Mouse (Mus musculus) heart, embryonic 16.5 days (tissue): ENCODE results near the gene Mesp2. TPM values are rescaled to one million over a fixed set of nuclear protein-coding genes. Genes with fewer than 3 reads are reported as not detected.

Source experiments
- ATAC-seq: fragments of 200-750 bp; cut with Nextera tagmentation; replicated peaks from 2 replicates; pipeline ENCODE4 v1.8.0; 2017; ENCODE audit warnings: moderate number of reproducible peaks; ENCODE audit not compliant: insufficient read depth, low FRiP score; ENCODE audit errors: extremely low read depth
- H3K27ac ChIP-seq: fragments of 300-500 bp; sonication (generic); 2 replicates; pipeline ENCODE4 v1.5.1; 2014; ENCODE audit warnings: mild to moderate bottlenecking, low read length, control low read depth, moderate library complexity
- H3K27me3 ChIP-seq: fragments of 300-500 bp; sonication (generic); 2 replicates; pipeline ENCODE4 v1.6.1; 2014; ENCODE audit warnings: low read length, mixed read lengths; ENCODE audit not compliant: control insufficient read depth, insufficient read depth
- H3K36me3 ChIP-seq: fragments of 300-500 bp; sonication (generic); 2 replicates; pipeline ENCODE4 v1.6.1; 2014; ENCODE audit not compliant: control insufficient read depth, insufficient read depth
- H3K4me1 ChIP-seq: fragments of 300-500 bp; sonication (generic); 2 replicates; pipeline ENCODE4 v1.6.1; 2014; ENCODE audit warnings: low read length, mixed read lengths; ENCODE audit not compliant: control insufficient read depth, insufficient read depth
- H3K4me2 ChIP-seq: fragments of 300-500 bp; sonication (generic); 2 replicates; pipeline ENCODE4 v1.6.1; 2014; ENCODE audit warnings: low read depth, mild to moderate bottlenecking, control low read depth, low read length
- H3K4me3 ChIP-seq: fragments of 300-500 bp; sonication (generic); 2 replicates; pipeline ENCODE4 v1.5.1; 2014; ENCODE audit warnings: mild to moderate bottlenecking, control low read depth, low read length
- H3K9ac ChIP-seq: fragments of 300-500 bp; sonication (generic); 2 replicates; pipeline ENCODE4 v1.6.1; 2014; ENCODE audit warnings: low read length, control low read depth
- H3K9me3 ChIP-seq: fragments of 300-500 bp; sonication (generic); replicated peaks from 2 replicates; pipeline ENCODE4 v1.6.1; 2016; ENCODE audit warnings: low read length; ENCODE audit not compliant: control insufficient read depth
- WGBS: fragments of 180-500 bp; shearing (Covaris S2); extraction: QIAGEN DNeasy Blood & Tissue Kit; methylation state at CpG from one replicate; pipeline ENCODE4 v1.1.7; 2014; 5-methylcytosine and 5-hydroxymethylcytosine counted together
- polyA plus RNA-seq: library from polyadenylated mRNA; unstranded; fragments of >200 nt; fragmentation: Nextera tagmentation; extraction: Ambion mirVana; gene quantifications from 2 replicates; pipeline ENCODE4 v1.2.1, GENCODE M21; 2015

Mesp2 gene
- polyA plus RNA-seq, 1 experiment from 2014 or later, result 0.18 TPM

DNA sequence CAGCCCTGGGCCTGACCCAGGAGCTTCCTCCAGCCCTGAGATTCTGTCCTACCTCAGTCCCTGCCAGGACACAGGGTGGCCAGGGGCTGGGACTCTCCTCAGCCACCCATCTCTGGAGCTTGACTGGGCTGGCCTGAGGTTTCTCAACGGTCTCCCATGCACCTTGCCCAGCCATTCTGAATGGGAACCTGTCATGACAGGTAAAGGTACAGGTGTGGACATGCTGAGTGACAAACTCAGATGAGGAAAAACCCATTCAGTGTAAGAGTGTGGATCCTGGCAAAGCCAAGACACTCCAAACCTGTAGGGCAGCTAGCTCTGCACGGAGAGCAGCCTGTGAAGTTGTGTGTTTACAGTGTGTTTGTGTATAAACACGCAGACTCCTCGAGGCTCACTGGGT, 10.2 kb upstream of the Mesp2 start:
- 0 out of 2 replicates have a peak, but pooled peaks cover 2% of the 10 kb centered on the region for H3K27me3 ChIP-seq
- no peaks in the 10 kb centered on the region for H3K36me3 ChIP-seq
- 79% methylated on average over 4 of the region's 4 CpGs for WGBS
- no peak overlapping the region for H3K9ac ChIP-seq
- no peak overlapping the region for H3K27ac ChIP-seq
- peaks cover 4% of the 10 kb centered on the region for H3K4me1 ChIP-seq
- no peak for ATAC-seq
- no peak overlapping the region for H3K4me2 ChIP-seq
- no peaks in the 10 kb centered on the region for H3K9me3 ChIP-seq
- H3K4me3 ChIP-seq, result no peak overlapping the region

DNA sequence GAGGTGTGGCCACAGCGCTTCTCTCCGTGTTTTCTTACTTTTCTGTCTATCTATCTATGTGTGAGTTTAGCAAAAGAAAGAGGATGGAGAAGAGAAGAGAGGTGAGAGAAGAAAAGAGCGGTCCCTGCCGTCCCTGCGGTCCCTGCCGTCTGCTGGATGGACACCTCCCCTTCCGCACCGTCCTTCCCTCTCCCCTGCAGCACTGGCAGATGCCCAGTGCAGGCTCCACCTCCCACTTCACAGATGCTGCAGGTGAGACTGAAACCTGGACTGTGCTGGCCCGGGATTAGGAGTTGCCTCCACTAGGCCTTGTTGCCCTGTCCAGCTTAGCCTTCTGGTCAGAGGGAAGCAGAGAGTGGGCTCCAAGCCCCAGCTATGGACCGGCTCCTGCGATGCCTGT, 9.1 kb upstream of the Mesp2 start:
- H3K36me3 ChIP-seq, result no peaks in the 10 kb centered on the region
- no peak overlapping the region for H3K4me3 ChIP-seq
- no peak overlapping the region for H3K27ac ChIP-seq
- H3K4me1 ChIP-seq, result peaks cover 4% of the 10 kb centered on the region
- no peaks in the 10 kb centered on the region for H3K9me3 ChIP-seq
- no peaks in the 10 kb centered on the region for H3K27me3 ChIP-seq
- no peak overlapping the region for H3K9ac ChIP-seq
- WGBS, result 66% methylated on average over 11 of the region's 11 CpGs
- ATAC-seq, result no peak
- no peak overlapping the region for H3K4me2 ChIP-seq

DNA sequence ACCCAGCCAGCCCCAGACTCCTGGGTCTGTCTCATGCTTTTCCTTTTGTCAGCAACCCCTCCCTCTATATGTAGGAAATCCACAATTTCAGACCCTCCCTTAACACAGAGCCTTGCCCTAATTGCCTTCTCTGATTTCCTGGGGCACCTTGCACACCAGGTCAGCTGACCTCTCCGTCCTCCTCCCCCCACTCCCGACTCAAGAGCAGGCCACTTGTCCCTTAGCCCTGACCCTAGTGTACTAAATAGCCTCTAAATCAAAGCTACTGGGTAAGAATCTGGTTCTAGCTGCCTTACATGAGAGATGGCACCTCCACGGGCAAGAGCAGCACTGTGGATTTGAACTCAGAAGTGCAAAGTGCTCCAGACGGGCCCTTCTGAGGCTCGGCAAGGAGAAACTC, 8.5 kb upstream of the Mesp2 start:
- Histone ChIP-seq H3K4me2 (no peak overlapping the region), H3K9ac (no peak overlapping the region), H3K4me1 (peaks cover 4% of the 10 kb centered on the region), H3K36me3 (no peaks in the 10 kb centered on the region), H3K27me3 (no peaks in the 10 kb centered on the region), H3K9me3 (no peaks in the 10 kb centered on the region), H3K4me3 (no peak overlapping the region), H3K27ac (no peak overlapping the region)
- ATAC-seq, result no peak
- WGBS, result 63% methylated on average over 5 of the region's 5 CpGs

DNA sequence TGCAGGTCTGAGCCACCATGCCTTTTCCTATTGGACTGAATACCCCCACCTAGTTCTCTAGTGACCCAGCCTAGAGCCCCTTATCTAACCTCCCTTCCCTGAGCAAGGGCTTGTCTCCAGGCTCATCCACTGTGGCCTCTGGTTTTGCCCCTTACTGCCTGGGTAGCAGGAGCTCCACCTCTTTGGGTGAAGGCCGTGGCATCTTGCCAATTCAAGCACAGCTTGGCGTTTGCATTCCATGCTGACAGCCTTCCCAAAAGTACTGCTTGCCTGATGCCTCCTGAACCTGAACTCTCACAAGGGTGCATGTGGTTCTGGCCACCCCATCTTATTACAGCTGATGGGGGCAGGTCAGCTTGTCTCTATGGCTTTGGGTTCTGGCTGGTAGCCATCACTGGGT, 6.6 kb upstream of the Mesp2 start:
- H3K27me3 ChIP-seq, result no peaks in the 10 kb centered on the region
- peaks cover 4% of the 10 kb centered on the region for H3K4me1 ChIP-seq
- H3K4me3 ChIP-seq, result no peak overlapping the region
- no peak overlapping the region for H3K9ac ChIP-seq
- peak; percentile 49 for ATAC-seq
- no peaks in the 10 kb centered on the region for H3K9me3 ChIP-seq
- H3K27ac ChIP-seq, result no peak overlapping the region
- WGBS, result 20% methylated on average over 2 of the region's 2 CpGs
- H3K4me2 ChIP-seq, result no peak overlapping the region
- H3K36me3 ChIP-seq, result no peaks in the 10 kb centered on the region

DNA sequence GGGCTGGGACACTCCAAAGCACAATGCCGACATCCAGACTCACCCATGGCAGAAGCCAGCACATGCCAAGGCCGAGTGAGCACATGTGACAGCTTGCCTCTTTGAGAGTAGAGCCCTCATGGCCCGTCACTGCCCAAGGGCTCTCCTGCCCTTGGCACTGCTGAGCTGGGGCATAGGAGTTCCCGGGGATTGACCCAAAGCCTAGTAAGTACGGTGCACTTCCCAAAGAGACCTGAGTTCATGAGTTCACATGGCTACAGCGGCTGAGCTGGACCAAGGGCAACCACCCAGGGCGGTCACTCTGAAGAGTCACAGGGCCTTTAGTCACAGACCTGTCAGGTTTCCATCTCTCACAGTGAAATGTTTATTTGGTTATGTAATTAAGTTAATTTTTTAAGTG, 2.0 kb upstream of the Mesp2 start:
- Histone ChIP-seq H3K9ac (no peak overlapping the region), H3K4me2 (no peak overlapping the region), H3K27ac (no peak overlapping the region), H3K27me3 (peaks cover 21% of the 10 kb centered on the region), H3K4me1 (peaks cover 7% of the 10 kb centered on the region), H3K9me3 (no peaks in the 10 kb centered on the region), H3K4me3 (no peak overlapping the region), H3K36me3 (no peaks in the 10 kb centered on the region)
- no peak for ATAC-seq
- 80% methylated on average over 7 of the region's 7 CpGs for WGBS

DNA sequence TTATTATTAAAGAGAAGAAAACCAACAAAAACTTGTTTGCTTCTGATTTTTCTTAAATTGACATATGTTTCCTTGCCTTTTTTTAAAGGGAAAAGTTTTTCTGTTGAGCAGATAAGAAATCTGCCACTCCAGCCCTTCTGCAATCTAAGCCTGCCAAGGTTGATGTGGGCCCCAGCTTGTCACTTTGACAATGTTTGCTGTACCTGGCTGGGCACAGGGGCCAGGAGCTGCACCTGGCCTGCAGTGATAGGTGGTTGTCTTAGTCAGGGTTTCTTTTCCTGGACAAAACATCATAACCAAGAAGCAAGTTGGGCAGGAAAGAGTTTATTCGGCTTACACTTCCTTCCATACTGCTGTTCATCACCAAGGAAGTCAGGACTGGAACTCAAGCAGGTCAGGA, 2.9 kb downstream of the Mesp2 start:
- Histone ChIP-seq H3K36me3 (no peaks in the 10 kb centered on the region), H3K9ac (no peak overlapping the region), H3K9me3 (no peaks in the 10 kb centered on the region), H3K4me2 (no peak overlapping the region), H3K4me1 (peaks cover 3% of the 10 kb centered on the region; the same call in 1 of the 2 replicates), H3K4me3 (no peak overlapping the region), H3K27me3 (peaks cover 23% of the 10 kb centered on the region), H3K27ac (no peak overlapping the region)
- 65% methylated on average over 1 of the region's 1 CpGs for WGBS
- no peak for ATAC-seq

DNA sequence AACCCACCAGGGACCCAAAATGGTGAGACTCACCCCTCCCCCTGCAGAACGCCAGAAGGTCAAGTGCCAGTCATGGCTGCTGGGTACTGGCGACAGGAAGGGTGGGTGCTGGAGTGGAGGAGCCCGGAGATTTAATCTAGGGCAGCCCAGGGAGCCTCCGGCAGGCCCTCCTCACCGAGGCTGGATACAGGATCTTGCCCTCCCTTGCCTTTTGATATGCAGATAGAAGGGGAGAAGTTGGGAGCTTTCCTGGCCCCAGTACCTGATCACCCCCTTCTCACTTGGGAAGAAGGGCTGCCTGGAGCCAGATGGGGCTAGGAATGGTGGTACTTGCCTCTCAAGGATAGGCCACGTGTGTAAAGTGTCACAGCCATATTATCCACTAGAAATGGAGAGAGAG, 7.8 kb downstream of the Mesp2 start:
- peaks cover 7% of the 10 kb centered on the region for H3K4me1 ChIP-seq
- H3K4me3 ChIP-seq, result no peak overlapping the region
- no peak for ATAC-seq
- no peak overlapping the region for H3K4me2 ChIP-seq
- H3K9ac ChIP-seq, result no peak overlapping the region
- H3K36me3 ChIP-seq, result no peaks in the 10 kb centered on the region
- no peak overlapping the region for H3K27ac ChIP-seq
- peaks cover 2% of the 10 kb centered on the region; the same call in 1 of the 2 replicates for H3K27me3 ChIP-seq
- 9% methylated on average over 6 of the region's 6 CpGs for WGBS
- H3K9me3 ChIP-seq, result no peaks in the 10 kb centered on the region

DNA sequence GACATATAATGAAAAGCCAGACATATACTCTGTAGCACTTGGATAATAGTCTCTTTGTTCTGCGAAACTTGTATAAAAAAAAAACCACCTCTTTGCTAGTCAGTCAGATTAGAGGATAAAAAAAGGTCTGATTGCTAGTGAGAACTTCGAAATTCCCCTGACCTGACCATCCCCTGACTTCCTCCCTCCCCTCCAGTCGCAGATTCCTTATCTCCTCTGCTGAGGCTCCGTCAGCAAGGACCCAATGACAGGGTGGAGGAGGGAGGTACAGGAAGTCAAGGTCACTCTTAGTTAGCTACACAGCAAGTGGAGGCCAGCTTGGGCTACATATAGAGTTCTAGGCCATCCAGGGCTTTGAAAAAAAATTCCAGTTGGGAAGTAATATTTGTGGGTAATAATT, 9.0 kb downstream of the Mesp2 start:
- no peak overlapping the region for H3K4me3 ChIP-seq
- 0 out of 2 replicates have a peak, but pooled peaks have one; percentile 67 for ATAC-seq
- 14% methylated on average over 4 of the region's 4 CpGs for WGBS
- H3K27ac ChIP-seq, result no peak overlapping the region
- peaks cover 7% of the 10 kb centered on the region for H3K4me1 ChIP-seq
- H3K9ac ChIP-seq, result no peak overlapping the region
- H3K9me3 ChIP-seq, result no peaks in the 10 kb centered on the region
- H3K36me3 ChIP-seq, result no peaks in the 10 kb centered on the region
- peaks cover 2% of the 10 kb centered on the region; the same call in 1 of the 2 replicates for H3K27me3 ChIP-seq
- H3K4me2 ChIP-seq, result no peak overlapping the region

DNA sequence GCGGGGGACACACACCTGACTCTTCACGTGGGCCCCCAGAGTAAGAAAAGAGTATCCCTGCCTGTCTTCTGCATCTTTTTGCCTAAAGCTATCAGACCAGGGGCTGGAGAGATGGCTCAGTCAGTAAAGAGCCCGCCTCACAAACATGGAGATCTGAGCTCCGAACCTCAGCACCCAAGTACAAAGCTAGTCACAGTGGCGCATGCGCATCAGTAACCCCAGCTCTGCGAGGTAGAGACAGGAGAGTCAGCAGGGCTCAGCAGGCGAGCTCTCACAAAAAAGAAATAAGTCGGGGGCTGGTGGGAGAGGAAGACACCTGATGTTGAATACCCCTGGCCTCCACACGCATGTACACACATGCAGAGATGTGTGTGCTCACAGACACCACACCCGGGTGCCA, 9.5 kb downstream of the Mesp2 start:
- Histone ChIP-seq H3K9ac (no peak overlapping the region), H3K9me3 (peaks cover 2% of the 10 kb centered on the region; the same call in 1 of the 2 replicates), H3K4me1 (peaks cover 7% of the 10 kb centered on the region), H3K27ac (no peak overlapping the region), H3K4me2 (no peak overlapping the region), H3K4me3 (no peak overlapping the region), H3K27me3 (peaks cover 2% of the 10 kb centered on the region; the same call in 1 of the 2 replicates), H3K36me3 (0 out of 2 replicates have a peak, but pooled peaks cover 3% of the 10 kb centered on the region)
- no peak for ATAC-seq
- WGBS, result 60% methylated on average over 11 of the region's 11 CpGs
